Mouse (Mus musculus) forebrain, embryonic 16.5 days (tissue): ENCODE data around the gene Ttc26. TPM values are rescaled to one million over a fixed set of nuclear protein-coding genes. Genes with fewer than 3 reads are reported as not detected.
A peak's percentile ranks its signal among the peaks of the same experiment; 100 is the strongest.
"Not testable (repeated sequence)": the region's sequence is repeated elsewhere in the genome, so short reads cannot be mapped to it uniquely, and the experiment has no call there.

Experiments used
- ATAC-seq: fragments of 200-750 bp; cut with Nextera tagmentation; 2 replicates; pipeline ENCODE4 v1.8.0; 2017; ENCODE audit warnings: mild to moderate bottlenecking, moderate library complexity
- H3K27ac ChIP-seq: fragments of 300-500 bp; sonication (generic); 2 replicates; pipeline ENCODE4 v1.5.1; 2014; ENCODE audit warnings: low read length, control low read depth
- H3K27me3 ChIP-seq: fragments of 300-500 bp; sonication (generic); replicated peaks from 2 replicates; pipeline ENCODE4 v1.6.1; 2014; ENCODE audit warnings: low read length; ENCODE audit not compliant: control insufficient read depth, insufficient read depth
- H3K36me3 ChIP-seq: fragments of 300-500 bp; sonication (generic); 2 replicates; pipeline ENCODE4 v1.6.1; 2014; ENCODE audit not compliant: control insufficient read depth, insufficient read depth
- H3K4me1 ChIP-seq: fragments of 300-500 bp; sonication (generic); replicated peaks from 2 replicates; pipeline ENCODE4 v1.6.1; 2014; ENCODE audit warnings: low read length; ENCODE audit not compliant: control insufficient read depth, insufficient read depth
- H3K4me2 ChIP-seq: fragments of 300-500 bp; sonication (generic); 2 replicates; pipeline ENCODE4 v1.6.1; 2014; ENCODE audit warnings: mild to moderate bottlenecking, low read length, control low read depth
- H3K4me3 ChIP-seq: fragments of 300-500 bp; sonication (generic); replicated peaks from 2 replicates; pipeline ENCODE4 v1.5.1; 2014; ENCODE audit warnings: mild to moderate bottlenecking, low read length, control low read depth
- H3K9ac ChIP-seq: fragments of 300-500 bp; sonication (generic); replicated peaks from 2 replicates; pipeline ENCODE4 v1.6.1; 2014; ENCODE audit warnings: low read depth, low read length, control low read depth
- H3K9me3 ChIP-seq: fragments of 300-500 bp; sonication (generic); 2 replicates; pipeline ENCODE4 v1.6.1; 2016; ENCODE audit warnings: low read length; ENCODE audit not compliant: control insufficient read depth
- WGBS: fragments of 180-500 bp; shearing (Covaris S2); extraction: QIAGEN DNeasy Blood & Tissue Kit; methylation state at CpG from one replicate; pipeline ENCODE4 v1.1.7; 2014; 5-methylcytosine and 5-hydroxymethylcytosine counted together
- polyA plus RNA-seq: library from polyadenylated mRNA; unstranded; fragments of >200 nt; fragmentation: Nextera tagmentation; extraction: Ambion mirVana; gene quantifications from 2 replicates; pipeline ENCODE4 v1.2.1, GENCODE M21; 2015

Ttc26 gene
- polyA plus RNA-seq, 1 experiment from 2014 or later, result 7.8 TPM

DNA sequence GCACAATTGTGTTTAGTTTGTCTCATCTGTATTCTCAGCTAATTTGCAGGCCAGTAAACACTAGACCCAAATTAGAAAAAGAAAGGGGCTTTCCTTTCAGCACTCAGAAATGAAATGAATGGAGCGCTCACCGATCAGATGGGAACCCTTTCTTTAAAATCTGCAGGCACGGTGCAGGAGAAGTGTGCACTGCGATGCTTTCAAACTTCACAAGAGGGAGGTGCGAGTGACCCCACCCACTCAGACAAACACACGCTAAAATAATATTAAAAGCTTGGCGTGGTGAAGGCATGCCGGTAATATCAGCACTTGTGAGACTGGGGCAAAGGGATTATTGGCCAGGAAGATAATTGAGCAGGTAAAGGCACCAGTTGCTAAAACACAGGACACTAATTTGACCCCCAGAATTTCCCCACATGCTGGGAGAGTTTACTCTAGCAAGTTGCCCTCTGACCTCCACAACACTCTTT, 25.9 kb upstream of the Ttc26 start:
- H3K27ac ChIP-seq, result no peak overlapping the region
- H3K4me3 ChIP-seq, result no peak overlapping the region
- H3K36me3 ChIP-seq, result no peaks in the 10 kb centered on the region
- ATAC-seq, result no peak
- no peak overlapping the region for H3K9ac ChIP-seq
- H3K4me2 ChIP-seq, result 0 out of 2 replicates have a peak overlapping the region, but pooled peaks have one; percentile 59
- H3K4me1 ChIP-seq, result peaks cover 10% of the 10 kb centered on the region
- H3K27me3 ChIP-seq, result peaks cover 43% of the 10 kb centered on the region
- WGBS, result 2% methylated on average over 8 of the region's 8 CpGs
- H3K9me3 ChIP-seq, result no peaks in the 10 kb centered on the region

DNA sequence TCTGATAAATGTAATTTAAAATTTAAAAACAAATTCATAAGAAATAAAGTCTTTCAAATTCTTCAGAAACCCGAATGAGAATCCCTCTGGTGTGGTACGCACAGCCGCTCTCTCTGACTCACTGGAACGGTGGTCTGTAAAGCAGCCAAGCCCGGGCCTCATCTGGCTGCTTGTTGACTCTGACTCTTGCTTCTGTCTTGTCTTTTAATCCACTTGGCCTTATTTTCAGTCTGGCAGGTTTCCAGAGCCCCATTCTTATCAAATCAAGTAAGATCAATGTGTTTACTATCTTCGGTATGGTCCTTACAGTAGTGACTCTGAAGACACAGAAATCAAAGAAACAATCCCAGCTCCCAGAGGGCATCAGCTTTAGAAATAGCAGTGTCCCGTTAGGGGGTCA, 25.4 kb upstream of the Ttc26 start:
- no peak overlapping the region for H3K4me3 ChIP-seq
- peaks cover 40% of the 10 kb centered on the region for H3K27me3 ChIP-seq
- H3K36me3 ChIP-seq, result no peaks in the 10 kb centered on the region
- no peaks in the 10 kb centered on the region for H3K9me3 ChIP-seq
- no peak overlapping the region for H3K4me2 ChIP-seq
- H3K27ac ChIP-seq, result no peak overlapping the region
- no peak for ATAC-seq
- no peak overlapping the region for H3K9ac ChIP-seq
- WGBS, result 10% methylated on average over 7 of the region's 7 CpGs
- peaks cover 10% of the 10 kb centered on the region for H3K4me1 ChIP-seq

DNA sequence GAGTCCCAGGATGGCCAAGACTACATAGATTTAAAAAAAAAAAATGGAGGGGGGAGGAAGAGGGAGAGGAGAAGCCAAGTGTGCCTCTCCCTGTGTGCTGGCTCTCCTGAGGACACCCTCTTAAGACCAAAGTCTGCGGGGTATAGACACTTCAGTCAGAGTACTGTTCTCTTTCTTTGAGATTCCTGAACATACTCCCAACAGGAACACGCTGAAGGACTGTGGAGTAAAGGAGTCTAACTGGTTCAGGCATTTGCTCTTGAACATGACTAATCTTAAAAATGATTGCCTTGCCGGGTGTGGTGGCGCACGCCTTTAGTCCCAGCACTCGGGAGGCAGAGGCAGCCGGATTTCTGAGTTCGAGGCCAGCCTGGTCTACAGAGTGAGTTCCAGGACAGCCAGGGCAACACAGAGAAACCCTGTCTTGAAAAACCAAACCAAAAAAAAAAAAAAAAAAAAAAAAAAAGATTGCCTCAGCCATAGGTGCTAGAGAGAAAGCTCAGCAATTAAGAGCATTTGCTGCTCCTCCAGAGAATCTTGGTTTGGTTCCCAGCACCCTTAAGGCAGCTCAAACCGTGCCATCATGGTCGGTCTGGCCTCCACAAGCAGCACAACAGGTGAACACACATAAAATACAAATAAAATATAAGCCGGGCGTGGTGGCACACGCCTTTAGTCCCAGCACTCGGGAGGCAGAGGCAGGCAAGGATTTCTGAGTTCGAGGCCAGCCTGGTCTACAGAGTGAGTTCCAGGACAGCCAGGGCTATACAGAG, 24.4 kb upstream of the Ttc26 start:
- H3K36me3 ChIP-seq, ATAC-seq, H3K9ac ChIP-seq, H3K9me3 ChIP-seq, H3K4me3 ChIP-seq, H3K4me2 ChIP-seq, H3K27ac ChIP-seq, H3K4me1 ChIP-seq: not testable (repeated sequence)
- WGBS, result 73% methylated on average over 15 of the region's 15 CpGs
- H3K27me3 ChIP-seq, result peaks cover 33% of the 10 kb centered on the region

DNA sequence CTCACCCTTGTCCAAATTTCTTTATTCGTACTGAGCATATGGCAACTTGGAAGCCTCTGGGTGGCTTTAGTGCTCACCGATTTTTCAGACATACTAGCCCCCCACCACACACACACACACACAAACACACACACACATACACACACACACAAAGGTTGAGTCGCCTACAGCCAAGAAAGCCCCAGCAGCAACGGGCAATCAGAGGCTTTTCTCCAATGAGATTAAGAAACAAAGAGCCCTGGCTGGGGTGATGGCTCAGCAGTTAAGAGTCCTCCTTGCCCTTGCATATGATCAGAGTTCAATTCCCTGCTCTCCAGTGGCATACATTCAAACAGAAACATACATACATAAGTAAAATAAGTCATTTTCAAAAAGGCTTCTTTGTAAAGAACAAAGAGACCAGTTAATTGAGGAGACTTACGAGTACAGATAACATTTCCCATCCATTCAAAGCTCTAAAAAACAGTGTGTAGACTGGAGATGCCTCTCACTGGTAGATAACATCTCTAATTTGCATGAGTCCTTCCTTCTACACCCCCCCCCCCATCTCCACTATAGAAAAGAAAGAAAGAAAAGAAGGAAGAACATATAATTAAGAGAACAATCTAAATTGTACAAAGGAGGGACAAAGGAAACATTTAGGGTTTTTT, 23.5 kb upstream of the Ttc26 start:
- 25% methylated on average over 5 of the region's 5 CpGs for WGBS
- H3K36me3 ChIP-seq, result no peaks in the 10 kb centered on the region
- no peak overlapping the region for H3K27ac ChIP-seq
- no peak for ATAC-seq
- H3K4me2 ChIP-seq, result no peak overlapping the region
- peaks cover 27% of the 10 kb centered on the region for H3K27me3 ChIP-seq
- H3K9ac ChIP-seq, result no peak overlapping the region
- no peaks in the 10 kb centered on the region for H3K9me3 ChIP-seq
- H3K4me3 ChIP-seq, result no peak overlapping the region
- H3K4me1 ChIP-seq, result peaks cover 10% of the 10 kb centered on the region

DNA sequence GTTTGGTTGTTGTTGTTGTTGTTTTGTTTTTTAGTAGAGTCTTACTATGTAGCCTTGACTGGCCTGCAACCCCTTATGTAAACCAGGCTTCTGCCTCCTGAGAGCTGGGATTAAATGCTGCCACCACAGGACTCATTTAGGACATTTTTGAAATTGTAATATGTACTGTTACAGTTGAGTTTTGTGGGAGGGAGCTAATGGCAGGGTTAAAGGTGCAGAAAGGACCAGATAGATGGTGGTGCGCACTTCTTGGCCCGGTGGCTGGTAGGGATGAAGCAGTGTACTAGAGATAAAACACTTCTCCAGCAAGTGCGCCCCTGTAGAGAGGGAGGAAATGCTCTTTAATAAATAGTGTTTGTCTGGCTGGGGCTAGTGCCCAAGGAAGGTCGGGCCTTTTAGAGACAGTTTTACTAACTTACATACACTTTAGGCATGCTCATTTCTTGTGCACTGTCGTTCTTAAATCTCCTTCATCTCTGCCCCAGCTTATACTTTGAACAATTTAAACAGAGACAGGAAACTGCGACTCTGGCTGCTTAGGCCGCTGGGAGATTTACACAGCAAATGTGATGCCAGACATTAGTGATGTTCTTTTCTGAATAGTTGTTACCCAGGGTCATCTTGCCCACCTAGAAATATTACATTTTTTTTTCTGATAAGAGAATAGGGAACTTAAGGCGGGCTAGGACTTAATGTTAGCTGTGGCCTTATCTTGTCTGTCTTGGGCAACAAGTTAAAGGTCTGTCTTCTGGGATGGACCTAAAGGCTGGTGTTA, 22.8 kb upstream of the Ttc26 start:
- Histone ChIP-seq H3K4me1 (peaks cover 9% of the 10 kb centered on the region), H3K36me3 (no peaks in the 10 kb centered on the region), H3K9ac (no peak overlapping the region), H3K27ac (no peak overlapping the region), H3K4me3 (no peak overlapping the region), H3K27me3 (peaks cover 27% of the 10 kb centered on the region), H3K9me3 (no peaks in the 10 kb centered on the region), H3K4me2 (no peak overlapping the region)
- no peak for ATAC-seq
- WGBS, result 65% methylated on average over 8 of the region's 8 CpGs

DNA sequence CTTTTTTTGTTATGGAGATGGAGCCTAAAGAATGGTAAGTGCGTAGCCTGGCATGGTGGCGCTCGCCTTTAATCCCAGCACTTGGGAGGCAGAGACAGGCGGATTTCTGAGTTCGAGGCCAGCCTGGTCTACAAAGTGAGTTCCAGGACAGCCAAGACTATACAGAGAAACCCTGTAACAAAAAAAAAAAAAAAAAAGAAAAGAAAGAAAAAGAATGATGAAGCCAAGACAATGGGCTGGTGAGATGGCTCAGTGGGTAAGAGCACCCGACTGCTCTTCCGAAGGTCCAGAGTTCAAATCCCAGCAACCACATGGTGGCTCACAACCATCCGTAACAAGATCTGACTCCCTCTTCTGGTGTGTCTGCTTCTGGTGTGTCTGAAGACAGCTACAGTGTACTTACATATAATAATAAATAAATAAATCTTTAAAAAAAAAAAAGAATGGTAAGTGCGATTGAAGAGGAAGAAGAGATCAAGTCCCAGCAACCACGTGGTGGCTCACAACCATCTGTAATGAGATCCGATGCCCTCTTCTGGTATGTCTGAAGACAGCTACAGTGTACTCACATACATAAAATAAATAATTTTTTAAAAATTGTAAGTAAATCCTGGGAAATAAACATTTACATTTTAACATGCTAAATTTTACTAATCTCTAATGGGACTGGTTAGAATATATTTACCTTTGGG, 22.1 kb upstream of the Ttc26 start:
- H3K4me3 ChIP-seq, H3K9ac ChIP-seq, H3K36me3 ChIP-seq, H3K4me1 ChIP-seq, H3K9me3 ChIP-seq, ATAC-seq, H3K27ac ChIP-seq, H3K4me2 ChIP-seq: not testable (repeated sequence)
- WGBS, result 91% methylated on average over 10 of the region's 11 CpGs
- peaks cover 25% of the 10 kb centered on the region for H3K27me3 ChIP-seq

DNA sequence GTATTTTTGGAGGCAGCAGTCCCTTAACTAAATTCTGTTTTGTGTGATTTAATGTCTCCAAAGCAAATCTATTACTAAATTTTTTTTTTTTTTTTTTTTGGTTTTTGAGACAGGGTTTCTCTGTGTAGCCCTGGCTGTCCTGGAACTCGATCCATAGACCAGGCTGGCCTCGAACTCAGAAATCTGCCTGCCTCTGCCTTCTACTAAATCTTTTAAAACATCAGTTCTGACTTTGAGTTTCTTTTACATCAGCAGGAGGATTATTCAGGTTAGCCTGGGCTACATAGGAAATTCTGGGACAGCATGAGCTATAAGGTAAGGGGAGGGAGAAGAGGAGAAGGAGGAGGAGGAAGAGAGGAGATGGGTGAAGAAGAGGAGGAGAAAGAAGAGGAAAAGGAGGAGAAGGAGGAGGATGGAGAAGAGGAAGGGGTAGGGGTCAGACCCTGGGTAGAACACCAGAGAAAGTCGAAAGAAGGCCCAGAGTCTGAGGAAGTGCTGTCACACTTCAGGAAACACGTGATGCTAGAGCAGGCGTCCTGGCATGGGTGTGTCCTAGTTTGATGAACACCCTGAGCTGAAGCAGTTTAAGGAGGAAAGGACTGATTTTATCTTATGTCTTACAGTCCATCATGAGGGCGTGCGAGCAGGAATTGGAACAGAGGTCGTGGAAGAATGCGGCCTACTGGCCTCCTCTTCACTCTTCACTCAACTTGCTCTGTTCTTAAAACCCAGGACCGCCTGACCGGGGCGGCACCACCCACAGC, 21.4 kb upstream of the Ttc26 start:
- H3K4me3 ChIP-seq, result no peak overlapping the region
- H3K27me3 ChIP-seq, result peaks cover 18% of the 10 kb centered on the region
- no peak overlapping the region for H3K9ac ChIP-seq
- no peak overlapping the region for H3K27ac ChIP-seq
- no peaks in the 10 kb centered on the region for H3K9me3 ChIP-seq
- no peaks in the 10 kb centered on the region for H3K4me1 ChIP-seq
- ATAC-seq, result no peak
- no peak overlapping the region for H3K4me2 ChIP-seq
- 89% methylated on average over 12 of the region's 12 CpGs for WGBS
- no peaks in the 10 kb centered on the region for H3K36me3 ChIP-seq

DNA sequence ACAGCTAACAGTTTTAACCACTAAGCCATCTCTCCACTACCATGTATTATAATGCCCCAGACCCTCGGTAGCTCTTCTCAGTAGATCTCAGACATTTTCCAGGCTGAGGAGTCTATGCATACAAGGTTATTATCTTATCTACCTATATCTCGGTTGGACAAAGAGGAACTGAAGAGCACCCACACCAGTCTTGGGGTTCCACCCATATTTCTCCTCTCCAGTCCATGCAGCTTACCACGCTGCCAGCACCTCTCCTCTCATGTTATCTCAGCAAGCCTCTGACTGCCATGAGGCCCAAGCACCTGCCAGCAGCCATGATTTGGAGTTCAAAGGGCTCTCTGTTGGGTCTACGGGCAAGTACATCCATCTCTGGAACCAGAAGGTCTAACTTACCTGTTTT, 20.2 kb upstream of the Ttc26 start:
- ATAC-seq, result no peak
- Histone ChIP-seq H3K4me1 (no peaks in the 10 kb centered on the region), H3K4me2 (no peak overlapping the region), H3K4me3 (no peak overlapping the region), H3K9ac (no peak overlapping the region), H3K9me3 (no peaks in the 10 kb centered on the region), H3K27me3 (peaks cover 11% of the 10 kb centered on the region), H3K36me3 (no peaks in the 10 kb centered on the region), H3K27ac (no peak overlapping the region)
- WGBS, result 87% methylated on average over 4 of the region's 4 CpGs
